Mouse (Mus musculus): Measurements from ENCODE around the gene Pcbd2. TPM values are rescaled to one million over a fixed set of nuclear protein-coding genes. Genes with fewer than 3 reads are reported as not detected.

Gene Pcbd2
- polyA plus RNA-seq, 1 experiment, result 78.2 TPM

DNA sequence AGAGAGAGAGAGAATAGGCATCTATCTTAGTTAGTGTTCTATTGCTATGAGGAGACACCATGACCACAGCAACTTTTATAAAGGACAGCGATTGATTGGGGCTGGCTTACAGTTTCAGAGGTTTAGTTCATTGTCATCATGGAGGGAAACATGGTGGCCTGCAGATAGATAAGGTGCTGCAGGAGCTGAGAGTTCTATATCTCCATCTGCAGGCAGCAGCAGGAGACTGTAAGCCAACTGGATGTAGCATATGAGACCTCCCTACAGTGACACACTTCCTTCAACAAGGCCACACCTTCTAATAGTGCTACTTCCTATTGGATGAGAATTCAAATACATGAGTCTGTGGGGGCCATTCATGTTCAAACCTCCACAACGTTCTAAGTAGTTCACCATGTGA lies 5.0 kb downstream of the Pcbd2 start:
- peaks cover 21% of the 10 kb centered on the region for H3K36me3 ChIP-seq (replicated peaks; ENCODE audit: low read length)
- no peak overlapping the region for H3K4me3 ChIP-seq (replicated peaks)
- no peaks in the 10 kb centered on the region for H3K27me3 ChIP-seq (replicated peaks)
- no peak for TF ChIP-seq GATA1 (IDR thresholded peaks at IDR 0.05; ENCODE audit: borderline replicate concordance, low read length)
- no peak for TF ChIP-seq FLI1 (IDR thresholded peaks at IDR 0.05; ENCODE audit: low read length)
- H3K4me1 ChIP-seq, result peaks cover 26% of the 10 kb centered on the region
- H3K9me3 ChIP-seq, result no peaks in the 10 kb centered on the region

DNA sequence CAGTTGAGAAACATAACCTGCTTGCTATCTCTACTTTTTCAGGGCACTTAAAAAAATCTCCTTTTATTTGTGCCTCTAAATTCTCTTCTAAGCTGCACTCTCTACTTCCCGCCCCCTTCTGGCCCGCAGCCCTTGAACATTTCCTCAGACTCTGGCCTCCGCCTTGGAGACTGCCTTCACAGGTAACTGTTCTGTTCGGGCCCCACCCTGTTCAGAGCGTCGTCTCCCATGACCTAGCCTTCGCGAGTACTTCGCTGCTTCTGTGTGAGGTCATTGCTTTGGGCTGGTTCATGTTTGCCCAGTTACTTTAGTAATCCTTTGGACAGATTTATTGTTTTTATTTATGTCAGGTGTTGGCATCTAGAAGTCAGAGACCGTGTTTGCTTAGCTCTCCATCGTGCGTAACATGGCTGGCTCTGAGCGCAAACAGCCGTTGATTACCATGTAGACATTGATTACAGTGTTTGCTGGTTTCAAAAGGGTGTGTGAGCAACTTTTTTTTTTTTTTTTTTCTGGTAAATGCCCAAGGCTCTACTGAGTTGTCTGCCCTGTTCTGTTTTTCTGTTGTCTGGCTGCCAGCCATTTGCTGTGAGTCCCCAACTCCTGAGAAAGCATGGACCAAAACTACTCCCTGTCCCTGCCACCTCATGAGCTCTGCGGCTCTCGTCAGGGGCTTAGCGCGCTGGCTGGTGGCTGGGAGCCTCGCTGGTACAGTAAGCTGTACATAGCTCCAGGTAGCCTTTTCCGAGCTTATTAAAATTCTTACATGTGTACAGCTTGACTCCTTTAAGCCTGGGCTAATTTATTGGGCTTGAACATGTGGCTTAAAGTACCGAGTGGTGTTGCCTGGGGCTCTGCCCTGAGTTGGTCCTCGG lies 6.7 kb downstream of the Pcbd2 start:
- peaks cover 21% of the 10 kb centered on the region for H3K4me1 ChIP-seq
- peaks cover 28% of the 10 kb centered on the region for H3K36me3 ChIP-seq (replicated peaks; ENCODE audit: low read length)
- H3K9me3 ChIP-seq, result no peaks in the 10 kb centered on the region
- TF ChIP-seq FLI1 (IDR thresholded peaks at IDR 0.05; ENCODE audit: low read length), result no peak
- no peak for TF ChIP-seq GATA1 (IDR thresholded peaks at IDR 0.05; ENCODE audit: borderline replicate concordance, low read length)
- H3K4me3 ChIP-seq (replicated peaks), result no peak overlapping the region
- H3K27me3 ChIP-seq (replicated peaks), result no peaks in the 10 kb centered on the region

DNA sequence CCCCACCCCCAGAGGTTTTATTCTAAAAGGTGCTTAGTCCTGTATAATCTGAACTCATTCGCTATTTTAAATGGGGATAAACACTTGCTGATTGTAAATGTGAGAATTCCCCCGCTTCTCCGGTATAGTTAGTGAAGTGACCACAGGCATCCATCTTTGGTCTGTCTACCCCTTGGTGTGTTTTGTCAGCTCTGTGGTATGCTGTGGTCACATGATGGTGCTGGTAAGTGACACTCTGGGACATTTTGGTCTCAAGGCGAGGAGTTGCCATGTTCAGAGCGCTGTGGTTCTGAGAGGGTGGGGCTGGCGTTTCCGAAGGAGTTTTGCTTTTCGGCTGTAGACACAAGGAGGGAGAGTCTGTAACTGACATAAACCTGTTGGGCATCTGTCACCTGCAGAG lies 10.7 kb downstream of the Pcbd2 start:
- TF ChIP-seq GATA1 (IDR thresholded peaks at IDR 0.05; ENCODE audit: borderline replicate concordance, low read length) (no peak), FLI1 (IDR thresholded peaks at IDR 0.05; ENCODE audit: low read length) (no peak)
- no peak overlapping the region for H3K4me3 ChIP-seq (replicated peaks)
- peaks cover 52% of the 10 kb centered on the region for H3K36me3 ChIP-seq (replicated peaks; ENCODE audit: low read length)
- peaks cover 22% of the 10 kb centered on the region for H3K4me1 ChIP-seq
- peaks cover 6% of the 10 kb centered on the region for H3K9me3 ChIP-seq
- no peaks in the 10 kb centered on the region for H3K27me3 ChIP-seq (replicated peaks)

DNA sequence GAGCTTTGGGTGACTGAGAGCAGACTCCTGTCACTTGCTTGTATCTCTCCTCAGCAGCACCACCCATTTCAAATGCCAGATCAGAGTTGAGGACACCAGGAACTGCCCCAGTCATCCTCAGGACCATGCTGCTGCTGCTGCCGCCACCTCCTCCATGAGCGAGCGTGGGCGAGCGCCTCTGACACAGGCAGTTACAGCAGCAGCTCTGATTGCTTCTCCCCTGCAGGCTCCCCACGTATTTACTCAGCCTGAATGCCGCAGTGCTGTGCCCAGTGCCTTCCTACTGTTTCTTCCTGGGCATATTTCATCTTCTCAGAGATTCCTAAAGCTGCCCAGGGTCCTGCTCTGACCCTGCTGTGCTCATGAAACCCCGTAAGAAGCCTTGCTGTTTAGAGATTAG lies 15.1 kb downstream of the Pcbd2 start:
- peaks cover 30% of the 10 kb centered on the region for H3K4me1 ChIP-seq
- H3K4me3 ChIP-seq (replicated peaks), result no peak overlapping the region
- peaks cover 61% of the 10 kb centered on the region for H3K36me3 ChIP-seq (replicated peaks; ENCODE audit: low read length)
- H3K9me3 ChIP-seq, result peaks cover 28% of the 10 kb centered on the region
- TF ChIP-seq FLI1 (IDR thresholded peaks at IDR 0.05; ENCODE audit: low read length) (no peak), GATA1 (IDR thresholded peaks at IDR 0.05; ENCODE audit: borderline replicate concordance, low read length) (no peak)
- H3K27me3 ChIP-seq (replicated peaks), result no peaks in the 10 kb centered on the region

DNA sequence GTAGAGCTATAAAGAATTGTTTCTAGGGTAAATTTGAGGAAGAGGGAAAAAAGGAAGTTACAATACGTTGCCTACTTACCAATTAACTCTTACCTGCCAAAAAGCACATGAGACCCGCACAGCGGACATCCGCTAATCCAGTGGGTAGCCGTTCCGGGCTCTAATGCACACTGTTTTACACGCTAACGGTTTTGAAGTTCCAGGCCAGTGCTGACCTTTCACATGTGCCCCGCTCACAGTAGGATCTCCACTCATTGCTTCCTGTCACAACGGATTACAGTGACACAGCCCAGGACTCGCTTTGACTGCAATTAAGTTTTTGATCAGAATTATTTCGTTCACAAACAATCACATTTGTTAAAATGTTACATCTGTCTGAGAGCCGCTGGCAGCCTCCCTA lies 27.2 kb downstream of the Pcbd2 start:
- no peak for TF ChIP-seq FLI1 (IDR thresholded peaks at IDR 0.05; ENCODE audit: low read length)
- peaks cover 2% of the 10 kb centered on the region for H3K36me3 ChIP-seq (replicated peaks; ENCODE audit: low read length)
- no peaks in the 10 kb centered on the region for H3K9me3 ChIP-seq
- H3K4me3 ChIP-seq (replicated peaks), result no peak overlapping the region
- H3K4me1 ChIP-seq, result peaks cover 11% of the 10 kb centered on the region
- no peaks in the 10 kb centered on the region for H3K27me3 ChIP-seq (replicated peaks)

DNA sequence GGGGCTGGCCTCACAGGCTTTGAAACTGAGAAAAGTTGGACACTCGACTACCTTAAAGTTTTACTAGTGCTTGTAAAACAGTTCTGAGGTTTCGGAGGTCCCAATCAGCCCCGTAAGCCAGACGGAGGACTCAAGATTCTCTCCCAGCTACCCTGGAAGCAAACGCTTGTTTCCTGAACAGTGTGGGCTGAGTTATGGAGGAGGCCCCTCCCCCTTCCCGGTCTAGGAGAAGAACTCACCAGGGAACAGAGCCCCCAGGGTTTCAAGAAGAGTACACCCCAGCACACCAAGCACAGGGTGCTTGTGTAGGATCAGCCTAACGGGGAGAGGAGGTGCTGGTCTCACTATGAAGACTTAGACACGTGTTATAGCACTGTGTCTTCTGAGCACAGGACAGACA lies 29.6 kb downstream of the Pcbd2 start:
- peaks cover 11% of the 10 kb centered on the region for H3K4me1 ChIP-seq
- H3K4me3 ChIP-seq (replicated peaks), result no peak overlapping the region
- H3K9me3 ChIP-seq, result no peaks in the 10 kb centered on the region
- TF ChIP-seq GATA1 (IDR thresholded peaks at IDR 0.05; ENCODE audit: borderline replicate concordance, low read length), result no peak
- TF ChIP-seq FLI1 (IDR thresholded peaks at IDR 0.05; ENCODE audit: low read length), result no peak
- H3K27me3 ChIP-seq (replicated peaks), result no peaks in the 10 kb centered on the region
- peaks cover 2% of the 10 kb centered on the region for H3K36me3 ChIP-seq (replicated peaks; ENCODE audit: low read length)

DNA sequence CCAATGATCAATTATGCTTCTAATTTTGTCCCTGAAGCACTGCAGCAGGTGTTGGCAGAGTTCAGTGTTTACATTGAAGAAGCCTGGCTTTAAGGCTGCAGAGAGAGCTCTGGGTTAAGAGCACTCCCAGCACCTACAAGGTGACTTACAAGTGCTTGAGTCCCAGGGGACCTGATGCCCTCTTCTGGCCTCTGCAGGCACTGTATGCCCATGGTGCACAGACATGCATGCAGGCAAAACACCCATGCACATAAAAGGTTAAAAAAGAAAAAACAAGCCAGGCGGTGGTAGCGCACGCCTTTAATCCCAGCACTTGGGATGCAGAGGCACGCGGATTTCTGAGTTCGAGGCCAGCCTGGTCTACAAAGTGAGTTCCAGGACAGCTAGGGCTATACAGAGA lies 30.5 kb downstream of the Pcbd2 start:
- Histone ChIP-seq H3K4me1 (peaks cover 11% of the 10 kb centered on the region), H3K36me3 (replicated peaks; ENCODE audit: low read length) (peaks cover under 1% of the 10 kb centered on the region), H3K9me3 (no peaks in the 10 kb centered on the region; the same call in 1 of the 2 replicates), H3K27me3 (replicated peaks) (no peaks in the 10 kb centered on the region), H3K4me3 (replicated peaks) (no peak overlapping the region)
- TF ChIP-seq FLI1 (IDR thresholded peaks at IDR 0.05; ENCODE audit: low read length) (no peak), GATA1 (IDR thresholded peaks at IDR 0.05; ENCODE audit: borderline replicate concordance, low read length) (no peak)

DNA sequence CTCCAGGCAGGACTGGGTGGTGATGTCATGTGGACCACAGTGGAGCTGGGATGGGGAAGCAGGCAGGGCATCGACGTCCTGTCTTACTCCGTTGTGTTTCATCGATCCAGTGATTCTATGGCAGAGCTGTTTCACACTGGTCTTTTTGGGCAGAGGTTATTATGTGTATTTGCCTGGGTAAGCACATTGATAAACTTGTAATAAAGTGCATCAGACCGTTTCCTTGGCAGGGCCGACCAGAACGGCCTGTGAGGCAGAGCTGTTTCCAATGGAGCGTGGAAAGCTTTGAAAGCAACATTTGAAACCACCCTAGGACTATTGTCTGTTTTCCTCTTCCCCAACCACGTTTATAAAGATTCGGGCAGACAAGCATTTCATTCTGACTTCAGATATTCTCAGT lies 33.4 kb downstream of the Pcbd2 start:
- TF ChIP-seq FLI1 (IDR thresholded peaks at IDR 0.05; ENCODE audit: low read length) (no peak), GATA1 (IDR thresholded peaks at IDR 0.05; ENCODE audit: borderline replicate concordance, low read length) (no peak)
- peaks cover 3% of the 10 kb centered on the region for H3K27me3 ChIP-seq (replicated peaks)
- peaks cover 20% of the 10 kb centered on the region; the same call in 1 of the 2 replicates for H3K9me3 ChIP-seq
- no peaks in the 10 kb centered on the region for H3K36me3 ChIP-seq (replicated peaks; ENCODE audit: low read length)
- peaks cover 11% of the 10 kb centered on the region for H3K4me1 ChIP-seq
- no peak overlapping the region for H3K4me3 ChIP-seq (replicated peaks)

DNA sequence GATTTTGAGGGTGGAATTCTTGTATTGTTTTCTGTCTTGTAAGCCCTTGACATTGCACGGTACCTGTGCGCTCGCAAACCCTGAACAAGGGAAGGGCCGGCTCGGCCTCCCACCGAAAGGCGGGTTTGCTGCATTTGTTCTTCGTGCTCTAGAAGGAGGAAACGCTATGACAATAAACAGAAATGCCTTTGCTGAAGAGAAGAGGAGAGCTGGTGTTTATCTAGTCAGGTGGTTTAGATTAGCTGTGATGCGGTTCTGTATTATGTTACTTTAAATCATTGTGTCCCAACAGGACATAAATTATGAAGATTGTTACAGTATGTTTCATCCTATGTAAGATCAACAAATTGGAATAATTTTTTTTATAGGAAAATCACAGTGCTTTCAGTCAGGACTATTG lies 34.3 kb downstream of the Pcbd2 start:
- Histone ChIP-seq H3K27me3 (replicated peaks) (peaks cover 3% of the 10 kb centered on the region), H3K4me1 (peaks cover 11% of the 10 kb centered on the region), H3K36me3 (replicated peaks; ENCODE audit: low read length) (no peaks in the 10 kb centered on the region), H3K9me3 (peaks cover 24% of the 10 kb centered on the region; the same call in 1 of the 2 replicates), H3K4me3 (replicated peaks) (no peak overlapping the region)
- TF ChIP-seq GATA1 (IDR thresholded peaks at IDR 0.05; ENCODE audit: borderline replicate concordance, low read length) (no peak), FLI1 (IDR thresholded peaks at IDR 0.05; ENCODE audit: low read length) (no peak)

DNA sequence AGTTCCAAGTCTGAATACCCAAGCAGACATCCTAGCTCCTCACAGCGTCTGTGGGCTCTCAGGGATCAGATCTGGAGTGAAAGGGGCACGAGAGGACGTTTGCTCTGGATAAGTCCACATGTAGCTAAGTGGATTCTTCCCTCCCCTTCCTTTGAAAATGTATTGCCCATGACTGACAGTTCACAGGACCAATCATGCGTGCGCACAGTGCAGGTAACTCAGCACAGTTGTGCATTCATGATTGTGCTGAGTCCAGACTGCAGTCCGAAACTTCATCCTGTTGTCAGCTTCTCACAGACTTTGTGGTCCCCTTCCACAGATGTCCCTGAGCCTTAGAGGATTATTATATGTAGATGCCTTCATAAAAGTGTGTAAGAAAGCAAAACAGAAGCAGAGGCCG lies 47.2 kb downstream of the Pcbd2 start:
- no peaks in the 10 kb centered on the region for H3K4me1 ChIP-seq
- TF ChIP-seq FLI1 (IDR thresholded peaks at IDR 0.05; ENCODE audit: low read length) (no peak), GATA1 (IDR thresholded peaks at IDR 0.05; ENCODE audit: borderline replicate concordance, low read length) (no peak)

More for the DNA sequence above, 47.2 kb downstream of the Pcbd2 start:
- H3K36me3 ChIP-seq (replicated peaks; ENCODE audit: low read length), result peaks cover 11% of the 10 kb centered on the region
- no peak overlapping the region for H3K4me3 ChIP-seq (replicated peaks)
- no peaks in the 10 kb centered on the region for H3K27me3 ChIP-seq (replicated peaks)
- H3K9me3 ChIP-seq, result peaks cover 13% of the 10 kb centered on the region

Data from megakaryocyte, embryonic 14.5 days (primary cell).